Comparison of ENCODE assay signal across 19 mouse cellular contexts in the genomic region with DNA sequence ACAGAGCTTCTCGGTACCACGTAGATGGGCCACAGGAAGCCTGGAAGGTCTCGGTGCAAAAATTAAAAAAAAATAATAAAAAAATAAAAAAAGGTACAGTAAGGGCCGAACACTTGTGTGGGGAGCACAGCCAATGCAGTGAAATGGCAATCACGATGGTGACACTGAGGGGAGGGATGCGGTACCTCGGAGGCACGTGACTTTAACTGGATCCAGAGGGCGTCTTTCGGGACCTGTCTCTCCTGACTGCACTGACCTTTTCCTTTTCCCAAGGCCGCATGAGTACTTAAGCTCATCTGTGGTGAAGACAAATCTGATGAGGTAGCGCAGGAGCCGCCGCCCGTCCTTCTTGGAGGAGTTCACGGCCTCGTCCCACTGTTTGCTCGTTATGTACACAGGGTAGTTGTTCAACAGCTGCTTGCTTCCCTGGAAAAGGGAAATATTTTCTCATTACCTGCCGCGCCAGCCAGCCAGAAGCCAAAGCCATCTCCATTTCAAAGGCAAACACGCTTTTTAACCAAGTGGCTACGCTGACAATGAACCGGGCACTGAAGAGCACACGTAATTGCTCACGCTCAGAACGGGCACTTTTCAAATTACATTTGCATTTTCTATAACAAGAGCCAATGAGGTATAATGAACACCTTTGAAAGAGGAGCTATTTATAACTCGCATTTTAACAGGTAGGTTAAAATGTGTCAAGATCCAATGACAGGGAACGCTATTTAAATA. TPM values are rescaled to one million over a fixed set of nuclear protein-coding genes. Genes with fewer than 3 reads are reported as not detected.
DNase-seq lines count a peak whose midpoint lies in the region; ATAC-seq and TF ChIP-seq lines count a peak whose summit lies in the region.
"Had no signal": no experiment of that assay in that cellular context is flagged by ENCODE, and none has a peak within 500 bp of the region (broad histone marks: within the 10 kb centered on the region; RNA-seq: fewer than 3 reads in every experiment).

No protein-coding gene starts in this region.

- no peaks in the 10 kb centered on the region for H3K27me3 ChIP-seq in kidney, postnatal 0 days (ENCODE audit: insufficient read depth, low read length)
- no peaks in the 10 kb centered on the region for H3K27me3 ChIP-seq in forebrain, embryonic 14.5 days (replicated peaks; ENCODE audit: control insufficient read depth, insufficient read depth, low read length)
- H3K27me3 ChIP-seq in limb, embryonic 11.5 days (ENCODE audit: control insufficient read depth, insufficient read depth, low read length) = no peaks in the 10 kb centered on the region
- no peaks in the 10 kb centered on the region for H3K27me3 ChIP-seq in midbrain, embryonic 15.5 days (replicated peaks)
- H3K27me3 ChIP-seq: embryonic facial prominence, embryonic 13.5 days; intestine, embryonic 15.5 days had no signal

- no peak overlapping the region for H3K27ac ChIP-seq in kidney, postnatal 0 days
- no peak overlapping the region for H3K27ac ChIP-seq in forebrain, embryonic 14.5 days (ENCODE audit: low read depth, low read length)
- peak overlapping the region; percentile 52; the same call in 1 of the 2 replicates for H3K27ac ChIP-seq in limb, embryonic 11.5 days (replicated peaks; ENCODE audit: low read depth, low read length)
- H3K27ac ChIP-seq in midbrain, embryonic 15.5 days = peak overlapping the region; percentile 53
- H3K27ac ChIP-seq: embryonic facial prominence, embryonic 13.5 days; intestine, embryonic 15.5 days; stomach, postnatal 0 days had no signal

- no peak overlapping the region for H3K9ac ChIP-seq in kidney, postnatal 0 days (ENCODE audit: low read depth, low read length)
- H3K9ac ChIP-seq in forebrain, embryonic 14.5 days (ENCODE audit: low read length) = peak overlapping the region; percentile 7; the same call in 1 of the 2 replicates
- H3K9ac ChIP-seq in limb, embryonic 11.5 days (ENCODE audit: low read length) = no peak overlapping the region
- no peak overlapping the region for H3K9ac ChIP-seq in midbrain, embryonic 15.5 days
- H3K9ac ChIP-seq: embryonic facial prominence, embryonic 13.5 days; intestine, embryonic 15.5 days; liver, postnatal 0 days had no signal

- WGBS in kidney, postnatal 0 days = 42% methylated on average over 28 of the region's 28 CpGs
- WGBS in forebrain, embryonic 14.5 days = 33% methylated on average over 28 of the region's 28 CpGs
- 36% methylated on average over 28 of the region's 28 CpGs for WGBS in limb, embryonic 11.5 days
- 68% methylated on average over 28 of the region's 28 CpGs for WGBS in midbrain, embryonic 15.5 days

- no peak overlapping the region for H3K4me3 ChIP-seq in kidney, postnatal 0 days (replicated peaks; ENCODE audit: low read depth, low read length)
- no peak overlapping the region for H3K4me3 ChIP-seq in forebrain, embryonic 14.5 days (ENCODE audit: low read depth, low read length)
- H3K4me3 ChIP-seq in limb, embryonic 11.5 days (ENCODE audit: low read depth, low read length) = no peak overlapping the region
- H3K4me3 ChIP-seq in midbrain, embryonic 15.5 days = 0 out of 2 replicates have a peak overlapping the region, but pooled peaks have one; percentile 3
- H3K4me3 ChIP-seq: embryonic facial prominence, embryonic 13.5 days; intestine, embryonic 15.5 days; megakaryocyte, embryonic 14.5 days had no signal

- peak overlapping the region; percentile 54 for H3K4me2 ChIP-seq in kidney, postnatal 0 days (ENCODE audit: low read length)
- peak overlapping the region; percentile 42 for H3K4me2 ChIP-seq in forebrain, embryonic 14.5 days (ENCODE audit: low read length)
- peak overlapping the region; percentile 25; the same call in 1 of the 2 replicates for H3K4me2 ChIP-seq in limb, embryonic 11.5 days (ENCODE audit: low read depth, severe bottlenecking)
- H3K4me2 ChIP-seq in midbrain, embryonic 15.5 days = peak overlapping the region; percentile 23
- H3K4me2 ChIP-seq: embryonic facial prominence, embryonic 13.5 days; intestine, embryonic 15.5 days had no signal

- DNase-seq in kidney, postnatal 0 days (ENCODE audit: low spot score) = no peak
- DNase-seq in kidney, adult 18-20 months = no peak
- DNase-seq in forebrain, embryonic 14.5 days (ENCODE audit: low spot score) = peak; percentile 53
- peak; percentile 50 for DNase-seq in limb, embryonic 11.5 days (ENCODE audit: low spot score)
- DNase-seq in frontal cortex, postnatal 25 days (ENCODE audit: low spot score in 2 of 2) = no peak
- no peak for DNase-seq in urinary bladder, postnatal 10 days (ENCODE audit: low spot score)
- DNase-seq in heart, postnatal 14 days = no peak
- DNase-seq: adrenal gland, postnatal 25 days; cerebellum, adult 8-10 months; liver; liver, postnatal 0 days; lung, postnatal 14 days; thymus, postnatal 14 days had no signal

- no peak; the same call in 1 of the 2 replicates for ATAC-seq in kidney, postnatal 0 days (replicated peaks; ENCODE audit: low FRiP score, low read depth)
- ATAC-seq in forebrain, embryonic 14.5 days = peak; percentile 53
- 0 out of 2 replicates have a peak, but pooled peaks have one; percentile 19 for ATAC-seq in limb, embryonic 11.5 days (ENCODE audit: insufficient number of reproducible peaks, low FRiP score, low TSS enrichment, low read depth)
- peak; percentile 74 for ATAC-seq in midbrain, embryonic 15.5 days (replicated peaks)
- ATAC-seq: intestine, embryonic 15.5 days; liver, postnatal 0 days; Patski had no signal

- H3K4me1 ChIP-seq in kidney, postnatal 0 days (replicated peaks; ENCODE audit: insufficient read depth, low read length) = peaks cover 10% of the 10 kb centered on the region; the same call in 1 of the 2 replicates
- peaks cover 4% of the 10 kb centered on the region; the same call in 1 of the 2 replicates for H3K4me1 ChIP-seq in forebrain, embryonic 14.5 days (ENCODE audit: control insufficient read depth, insufficient read depth, low read length)
- H3K4me1 ChIP-seq in limb, embryonic 11.5 days (ENCODE audit: control insufficient read depth, insufficient read depth, low read length) = peaks cover 30% of the 10 kb centered on the region
- no peaks in the 10 kb centered on the region for H3K4me1 ChIP-seq in midbrain, embryonic 15.5 days

- intact Hi-C loops in heart, postnatal 14 days (cut with DNase I) = no loop called here

- no peak for TF ChIP-seq CTCF in kidney, postnatal 0 days (IDR thresholded peaks at IDR 0.05; ENCODE audit: low read depth)

- no peaks in the 10 kb centered on the region for H3K9me3 ChIP-seq in kidney, postnatal 0 days (replicated peaks; ENCODE audit: low read length)
- no peaks in the 10 kb centered on the region for H3K9me3 ChIP-seq in forebrain, embryonic 14.5 days (replicated peaks; ENCODE audit: control insufficient read depth, low read length)
- no peaks in the 10 kb centered on the region for H3K9me3 ChIP-seq in limb, embryonic 11.5 days (ENCODE audit: control insufficient read depth, low read length)
- H3K9me3 ChIP-seq in midbrain, embryonic 15.5 days = no peaks in the 10 kb centered on the region
- H3K9me3 ChIP-seq: embryonic facial prominence, embryonic 13.5 days; intestine, embryonic 15.5 days; megakaryocyte, embryonic 14.5 days had no signal

- H3K36me3 ChIP-seq in kidney, postnatal 0 days (ENCODE audit: insufficient read depth, low read length) = no peaks in the 10 kb centered on the region
- H3K36me3 ChIP-seq in forebrain, embryonic 14.5 days (ENCODE audit: control insufficient read depth, insufficient read depth, low read length) = 0 out of 2 replicates have a peak, but pooled peaks cover 12% of the 10 kb centered on the region
- peaks cover 6% of the 10 kb centered on the region; the same call in 1 of the 2 replicates for H3K36me3 ChIP-seq in limb, embryonic 11.5 days (ENCODE audit: control insufficient read depth, insufficient read depth, low read length)
- H3K36me3 ChIP-seq in midbrain, embryonic 15.5 days (replicated peaks) = 0 out of 2 replicates have a peak, but pooled peaks cover 2% of the 10 kb centered on the region
- H3K36me3 ChIP-seq: embryonic facial prominence, embryonic 13.5 days; intestine, embryonic 15.5 days had no signal

RNA-seq across cellular contexts. Expression of a gene that starts 28.1 kb away (rescaled TPM):
- 2.2 and 2.7 TPM in 2 replicates for polyA plus RNA-seq in kidney, postnatal 0 days (2015; fragmentation: Nextera tagmentation; extraction: Ambion mirVana)
- 5.5 and 7.7 TPM in 2 replicates for polyA plus RNA-seq in forebrain, embryonic 14.5 days (2014; fragmentation: Nextera tagmentation; extraction: Ambion mirVana)
- polyA plus RNA-seq in limb, embryonic 11.5 days (2014; fragmentation: Nextera tagmentation; extraction: Ambion mirVana) = 12.1 and 16.0 TPM in 2 replicates
- polyA plus RNA-seq in midbrain, embryonic 15.5 days (2015; fragmentation: Nextera tagmentation; extraction: Ambion mirVana) = 13.2 and 13.7 TPM in 2 replicates
- total RNA-seq in heart, postnatal 14 days (2021) = 1 to 10 TPM; 3.7 to 3.8 TPM

Comparison
In these comparisons a context has a peak if more than half of its experiments do, and no peak if none do; other contexts are left out.
1. DNase-seq: peak in forebrain, embryonic 14.5 days (single experiment) and limb, embryonic 11.5 days (single experiment); none in kidney, postnatal 0 days (single experiment), kidney, adult 18-20 months (single experiment), frontal cortex, postnatal 25 days (0 of 2), urinary bladder, postnatal 10 days (single experiment) and heart, postnatal 14 days (0 of 2).
2. H3K27ac ChIP-seq: peak in limb, embryonic 11.5 days (single experiment) and midbrain, embryonic 15.5 days (single experiment); none in kidney, postnatal 0 days (single experiment) and forebrain, embryonic 14.5 days (single experiment).
3. Peak in every context shown above with its lines, with median percentiles within 50 percentile points of each other: H3K4me2 ChIP-seq.